Mouse (Mus musculus) myocyte (in vitro differentiated cells): Measurements from ENCODE around the gene Trpc4ap. TPM values are rescaled to one million over a fixed set of nuclear protein-coding genes. Genes with fewer than 3 reads are reported as not detected.
"Not testable (repeated sequence)": the region's sequence is repeated elsewhere in the genome, so short reads cannot be mapped to it uniquely, and the experiment has no call there.

Experiments
- H3K27me3 ChIP-seq: one replicate; pipeline ENCODE4 v1.6.1; 2011; ENCODE audit not compliant: control insufficient read depth, insufficient read depth, insufficient read length
- H3K36me3 ChIP-seq: one replicate; pipeline ENCODE4 v1.6.1; 2011; ENCODE audit not compliant: control insufficient read depth, insufficient read depth
- H3K4me2 ChIP-seq: one replicate; pipeline ENCODE4 v1.6.1; 2011; ENCODE audit warnings: low read depth, control low read depth
- H3K4me3 ChIP-seq: one replicate; pipeline ENCODE4 v1.5.1; 2011; ENCODE audit warnings: mild to moderate bottlenecking, control low read depth, moderate library complexity
- H3K79me2 ChIP-seq: one replicate; pipeline ENCODE4 v1.6.1; 2011; ENCODE audit not compliant: control insufficient read depth, insufficient read depth
- H3ac ChIP-seq: one replicate; pipeline ENCODE4 v1.6.1; 2011; ENCODE audit not compliant: control insufficient read depth, insufficient read length
- CEBPB ChIP-seq: IDR thresholded peaks from 2 replicates; pipeline ENCODE4 v1.6.1; 2011; ENCODE audit warnings: mild to moderate bottlenecking, moderate library complexity; ENCODE audit not compliant: poor library complexity, insufficient read depth, severe bottlenecking
- E2F4 ChIP-seq: IDR thresholded peaks from one replicate; pipeline ENCODE4 v1.6.1; 2011; ENCODE audit warnings: mild to moderate bottlenecking, control low read depth, moderate library complexity; ENCODE audit not compliant: insufficient read depth
- MAX ChIP-seq: IDR thresholded peaks from one replicate; pipeline ENCODE4 v1.6.1; 2011; ENCODE audit warnings: low read depth, mild to moderate bottlenecking, control low read depth
- MYOD1 ChIP-seq, 3 experiments: IDR thresholded peaks; one replicate each; pipeline ENCODE4 v1.6.1; 2011; ENCODE audit warnings: control low read depth in 2 of 3, low read depth in 2 of 3, mild to moderate bottlenecking in 2 of 3, moderate library complexity in 1 of 3; ENCODE audit not compliant: insufficient read length in 2 of 3, control insufficient read depth in 1 of 3
- MYOG ChIP-seq, 3 experiments: IDR thresholded peaks; one replicate each; pipeline ENCODE4 v1.6.1; 2011; ENCODE audit warnings: control low read depth in 2 of 3, low read depth in 2 of 3, mild to moderate bottlenecking in 2 of 3; ENCODE audit not compliant: insufficient read length in 2 of 3, control insufficient read depth in 1 of 3, insufficient read depth in 1 of 3
- POLR2A ChIP-seq: IDR thresholded peaks from one replicate; pipeline ENCODE4 v1.6.1; 2011; ENCODE audit warnings: low read depth, mild to moderate bottlenecking, control low read depth, moderate library complexity; ENCODE audit not compliant: insufficient read length
- POLR2AphosphoS2 ChIP-seq: IDR thresholded peaks from one replicate; pipeline ENCODE4 v1.6.1; 2011; ENCODE audit warnings: low read depth, control low read depth; ENCODE audit not compliant: insufficient read length
- REST ChIP-seq: IDR thresholded peaks from one replicate; pipeline ENCODE4 v1.6.1; 2011; ENCODE audit warnings: mild to moderate bottlenecking, control low read depth, moderate library complexity; ENCODE audit not compliant: insufficient read depth, insufficient read length
- SRF ChIP-seq: IDR thresholded peaks from one replicate; pipeline ENCODE4 v1.6.1; 2011; ENCODE audit warnings: low read depth; ENCODE audit not compliant: control insufficient read depth, insufficient read length
- TCF12 ChIP-seq: IDR thresholded peaks from one replicate; pipeline ENCODE4 v1.6.1; 2011; ENCODE audit warnings: mild to moderate bottlenecking, control low read depth; ENCODE audit not compliant: poor library complexity, insufficient read depth, severe bottlenecking
- TCF3 ChIP-seq: IDR thresholded peaks from one replicate; pipeline ENCODE4 v1.6.1; 2011; ENCODE audit warnings: low read depth, control low read depth; ENCODE audit not compliant: insufficient read length
- USF1 ChIP-seq: IDR thresholded peaks from one replicate; pipeline ENCODE4 v1.6.1; 2011; ENCODE audit warnings: low read depth, mild to moderate bottlenecking, control low read depth, moderate library complexity
- polyA plus RNA-seq: library from polyadenylated mRNA; unstranded; fragments of >200 nt; fragmentation: generic; extraction: Trizol; gene quantifications from one replicate; pipeline ENCODE4 v1.2.1, GENCODE M21; 2012; ENCODE audit warnings: missing spikeins

The Trpc4ap gene
- polyA plus RNA-seq, 1 experiment, result 89.0 TPM

DNA sequence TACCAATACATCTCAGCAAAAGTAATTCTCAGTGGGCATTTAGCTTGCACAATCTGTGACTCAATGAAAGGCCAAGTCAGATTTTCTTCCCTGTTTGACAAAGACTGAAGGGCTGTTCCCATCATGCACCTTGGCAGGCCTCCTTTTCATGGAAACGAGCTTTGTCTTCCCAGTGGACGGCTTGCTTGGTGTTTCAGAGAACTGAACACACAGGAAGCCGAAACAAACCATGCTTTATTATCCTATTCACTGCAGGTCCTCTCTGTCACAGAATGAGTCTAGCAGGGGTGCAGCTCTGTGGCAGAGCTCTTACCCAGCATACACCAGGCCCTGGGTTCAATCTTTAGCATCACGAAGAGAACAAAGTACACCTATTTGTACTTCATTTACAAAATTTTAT is 11.4 kb upstream of the Trpc4ap start:
- TF ChIP-seq USF1 (no peak), MYOD1 (IDR thresholded peaks at IDR 0.05; ENCODE audit: control insufficient read depth in 1 of 3, insufficient read length in 2 of 3, low read depth in 2 of 3) (no peak), SRF (no peak), MAX (no peak), TCF3 (no peak), E2F4 (no peak), TCF12 (no peak)
- H3K36me3 ChIP-seq, result peaks cover 8% of the 10 kb centered on the region

DNA sequence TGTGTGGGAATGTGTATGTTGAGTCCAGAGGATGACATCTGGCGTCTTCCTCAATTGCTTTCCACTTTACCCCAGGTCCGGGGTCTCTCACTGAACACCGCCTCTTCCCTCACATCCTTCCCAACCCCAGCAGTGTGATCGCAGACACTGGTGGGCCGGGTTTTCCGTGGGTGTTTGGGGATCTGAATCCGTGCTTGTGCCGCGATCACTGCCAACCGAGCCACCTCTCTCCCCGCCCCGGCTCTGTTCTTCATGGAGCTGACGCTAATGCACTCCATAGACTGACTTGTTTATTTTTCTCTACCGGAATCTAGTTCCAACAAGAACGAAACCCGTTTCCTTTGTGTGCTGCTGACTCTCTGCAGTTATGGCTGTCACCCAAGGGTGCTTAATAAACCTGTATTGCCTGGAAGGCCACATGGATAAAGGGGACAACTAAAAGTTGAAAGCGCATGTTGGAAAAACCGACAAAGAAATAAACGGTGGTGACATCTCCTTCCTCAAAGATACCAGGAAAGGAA is 9.3 kb upstream of the Trpc4ap start:
- Histone ChIP-seq H3K4me3 (no peak overlapping the region), H3K36me3 (peaks cover 8% of the 10 kb centered on the region), H3K79me2 (no peaks in the 10 kb centered on the region), H3K4me2 (no peak overlapping the region), H3K27me3 (no peaks in the 10 kb centered on the region), H3ac (no peak overlapping the region)
- TF ChIP-seq POLR2AphosphoS2, result no peak
- no peak for TF ChIP-seq MYOG (IDR thresholded peaks at IDR 0.05; ENCODE audit: control insufficient read depth in 1 of 3, insufficient read depth in 1 of 3, insufficient read length in 2 of 3, low read depth in 2 of 3)
- TF ChIP-seq MYOD1 (IDR thresholded peaks at IDR 0.05; ENCODE audit: control insufficient read depth in 1 of 3, insufficient read length in 2 of 3, low read depth in 2 of 3), result no peak
- TF ChIP-seq E2F4, result no peak
- no peak for TF ChIP-seq POLR2A
- no peak for TF ChIP-seq SRF
- TF ChIP-seq TCF12, result no peak
- TF ChIP-seq CEBPB, result no peak
- no peak for TF ChIP-seq MAX
- no peak for TF ChIP-seq TCF3
- TF ChIP-seq USF1, result no peak
- no peak for TF ChIP-seq REST

More for the DNA sequence above, 11.4 kb upstream of the Trpc4ap start:
- no peaks in the 10 kb centered on the region for H3K79me2 ChIP-seq
- H3K4me3 ChIP-seq, result no peak overlapping the region
- H3ac ChIP-seq, result no peak overlapping the region
- no peak overlapping the region for H3K4me2 ChIP-seq
- H3K27me3 ChIP-seq, result no peaks in the 10 kb centered on the region

DNA sequence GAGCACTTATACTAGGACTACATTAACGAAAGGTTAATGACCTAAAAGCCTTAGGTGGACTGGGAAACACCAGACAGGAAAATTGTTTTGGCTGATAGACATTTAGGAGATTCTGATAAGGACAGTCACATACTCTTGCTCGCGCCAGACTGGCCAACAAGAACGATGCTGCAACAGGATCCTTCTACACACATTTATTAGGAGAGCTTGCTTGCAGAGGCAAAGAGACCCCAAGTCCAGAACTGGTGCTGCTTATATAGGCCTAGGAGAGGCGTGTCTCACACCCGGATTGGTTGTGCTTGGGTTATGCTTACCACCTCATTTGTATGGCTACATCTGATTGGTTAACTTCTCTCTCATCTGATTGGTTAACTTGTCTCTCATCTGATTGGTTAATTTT is 6.3 kb upstream of the Trpc4ap start:
- not testable (repeated sequence) for H3K4me2 ChIP-seq, H3K36me3 ChIP-seq, H3K27me3 ChIP-seq, H3K79me2 ChIP-seq, H3ac ChIP-seq, H3K4me3 ChIP-seq

DNA sequence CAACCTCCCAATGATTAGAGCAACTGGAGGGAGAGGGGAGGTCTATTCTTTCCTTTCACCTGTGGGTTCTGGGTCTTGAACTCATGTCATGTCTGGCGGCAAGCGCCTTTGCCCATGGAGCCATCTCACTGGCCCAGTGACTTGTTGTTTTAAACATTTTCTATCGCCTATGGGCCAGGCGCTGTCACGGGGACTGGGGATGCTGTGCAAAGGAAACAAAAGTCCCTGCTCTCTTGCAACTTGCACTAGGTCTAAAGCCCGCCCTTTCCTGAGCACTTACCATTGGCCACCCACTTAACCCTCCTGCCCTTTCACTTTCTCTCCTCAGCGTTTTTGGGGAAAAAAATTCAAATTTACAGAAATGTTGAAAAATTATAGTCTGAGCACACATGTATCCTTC is 4.7 kb upstream of the Trpc4ap start:
- Histone ChIP-seq H3K4me3 (no peak overlapping the region), H3K79me2 (no peaks in the 10 kb centered on the region), H3K36me3 (no peaks in the 10 kb centered on the region), H3K27me3 (no peaks in the 10 kb centered on the region), H3K4me2 (peak overlapping the region; percentile 4), H3ac (no peak overlapping the region)
- TF ChIP-seq POLR2AphosphoS2, result no peak

DNA sequence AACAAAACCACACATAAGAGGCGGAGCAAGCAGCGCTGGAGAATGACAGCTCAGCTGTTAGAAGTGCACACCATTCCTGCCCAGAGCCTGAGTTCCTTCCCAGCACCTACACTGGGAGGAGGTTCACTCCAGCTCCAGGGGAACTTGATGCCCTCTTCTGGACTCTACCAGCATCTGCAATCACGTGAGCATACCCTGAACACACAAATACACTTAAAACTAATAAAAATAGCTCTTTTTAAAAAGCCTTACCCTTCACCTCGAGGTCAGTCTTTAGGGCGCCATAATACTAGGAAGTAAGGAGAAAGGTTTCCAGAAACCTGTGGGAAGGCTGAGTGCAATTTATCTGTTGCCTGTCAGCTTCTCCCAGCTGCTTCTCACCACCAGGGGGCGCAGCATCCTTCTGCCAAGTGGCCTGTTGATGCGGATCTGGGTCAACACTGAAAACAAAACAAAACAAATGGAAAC is 3.9 kb upstream of the Trpc4ap start:
- no peak overlapping the region for H3ac ChIP-seq
- H3K27me3 ChIP-seq, result no peaks in the 10 kb centered on the region
- H3K36me3 ChIP-seq, result no peaks in the 10 kb centered on the region
- peak overlapping the region; percentile 32 for H3K4me2 ChIP-seq
- peaks cover 7% of the 10 kb centered on the region for H3K79me2 ChIP-seq
- TF ChIP-seq TCF3 (no peak), MYOD1 (IDR thresholded peaks at IDR 0.05; ENCODE audit: control insufficient read depth in 1 of 3, insufficient read length in 2 of 3, low read depth in 2 of 3) (peak in 2 of 3 experiments; percentile 3 to 44)
- H3K4me3 ChIP-seq, result no peak overlapping the region

DNA sequence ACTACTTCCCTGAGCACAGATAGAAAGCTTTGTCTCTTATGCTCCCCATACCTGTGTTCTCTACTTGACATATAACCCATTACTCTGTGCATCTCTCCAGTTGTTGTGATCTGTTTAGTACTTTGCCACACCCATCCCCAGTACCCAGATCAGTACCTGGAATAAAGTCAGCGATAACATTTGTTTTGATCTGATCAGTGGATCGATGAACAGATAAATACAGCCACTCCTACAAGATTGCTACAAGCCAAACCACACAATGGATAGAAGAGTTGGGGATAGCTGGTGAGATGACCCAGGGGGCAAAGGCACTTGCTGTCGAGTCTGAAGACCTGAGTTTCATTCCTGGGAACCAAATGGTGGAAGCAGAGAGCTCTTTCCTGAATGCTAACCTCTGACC is 3.1 kb upstream of the Trpc4ap start:
- Histone ChIP-seq H3ac (no peak overlapping the region), H3K4me2 (no peak overlapping the region), H3K4me3 (no peak overlapping the region), H3K79me2 (peaks cover 15% of the 10 kb centered on the region), H3K27me3 (no peaks in the 10 kb centered on the region), H3K36me3 (no peaks in the 10 kb centered on the region)
- TF ChIP-seq MYOD1 (IDR thresholded peaks at IDR 0.05; ENCODE audit: control insufficient read depth in 1 of 3, insufficient read length in 2 of 3, low read depth in 2 of 3) (no peak), USF1 (no peak), TCF3 (no peak), REST (no peak), SRF (no peak)
